Mouse (Mus musculus) stomach, postnatal 0 days (tissue): ENCODE measurements at regions not wholly inside any gene's neighbourhood (a gene's known extent, or its start where the extent isn't known, plus 50 kb on each side); places are given as distances from the start of the nearest gene placed in this dataset.

Experiments used
- CTCF ChIP-seq: IDR thresholded peaks from 2 replicates; pipeline ENCODE4 v1.5.1; 2016; ENCODE audit warnings: antibody characterized with exemption, low read depth, mild to moderate bottlenecking, moderate library complexity
- EP300 ChIP-seq: optimal IDR thresholded peaks from 2 replicates; pipeline ENCODE3; 2016; ENCODE audit warnings: antibody characterized with exemption

- TF ChIP-seq EP300 (no peak), CTCF (no peak)
These were observed 2073.8 kb upstream of the Tenm3 start for GRCm38 (mm10) chr8:50917540-50917939.
